Mouse (Mus musculus) brain, embryonic 14.5 days (tissue): ENCODE data around the gene Kcnn1.

ENCODE experiments used
- CTCF ChIP-seq: fragments of 200-500 bp; IDR thresholded peaks from 2 replicates; pipeline ENCODE4 v1.5.1; 2012; ENCODE audit warnings: inconsistent platforms, mild to moderate bottlenecking, moderate library complexity, borderline replicate concordance; ENCODE audit not compliant: insufficient read depth, insufficient read length; ENCODE audit errors: extremely low read depth
- POLR2A ChIP-seq: fragments of 200-500 bp; IDR thresholded peaks from 2 replicates; pipeline ENCODE4 v1.6.1; 2012; ENCODE audit warnings: mild to moderate bottlenecking, inconsistent platforms, borderline replicate concordance; ENCODE audit not compliant: poor library complexity, insufficient read depth, insufficient read length, severe bottlenecking; ENCODE audit errors: extremely low read depth

GRCm38 (mm10) chr8:70800648-70801047 lies 62.4 kb downstream of the Kcnn1 start:
- TF ChIP-seq CTCF (no peak), POLR2A (no peak)
